Mouse (Mus musculus) stomach, embryonic 14.5 days (tissue): ENCODE results near the gene Casr. TPM values are rescaled to one million over a fixed set of nuclear protein-coding genes. Genes with fewer than 3 reads are reported as not detected.

Experiments
- ATAC-seq: fragments of 200-750 bp; cut with Nextera tagmentation; 2 replicates; pipeline ENCODE4 v1.8.0; 2017; ENCODE audit warnings: low read depth, moderate TSS enrichment; ENCODE audit not compliant: insufficient number of reproducible peaks, insufficient read depth, low FRiP score
- H3K27ac ChIP-seq: fragments of 300-500 bp; sonication (generic); 2 replicates; pipeline ENCODE4 v1.5.1; 2014; ENCODE audit warnings: mild to moderate bottlenecking, low read length, moderate library complexity, mixed read lengths
- H3K27me3 ChIP-seq: fragments of 300-500 bp; sonication (generic); 2 replicates; pipeline ENCODE4 v1.6.1; 2014; ENCODE audit warnings: low read length, control low read depth, mixed read lengths; ENCODE audit not compliant: control insufficient read depth, insufficient read depth
- H3K36me3 ChIP-seq: fragments of 300-500 bp; sonication (generic); 2 replicates; pipeline ENCODE4 v1.6.1; 2014; ENCODE audit warnings: mild to moderate bottlenecking, control low read depth, low read length, moderate library complexity, mixed read lengths; ENCODE audit not compliant: control insufficient read depth, insufficient read depth
- H3K4me1 ChIP-seq: fragments of 300-500 bp; sonication (generic); 2 replicates; pipeline ENCODE4 v1.6.1; 2014; ENCODE audit warnings: low read length, control low read depth, mixed read lengths; ENCODE audit not compliant: control insufficient read depth, insufficient read depth
- H3K4me2 ChIP-seq: fragments of 300-500 bp; sonication (generic); replicated peaks from 2 replicates; pipeline ENCODE4 v1.6.1; 2014; ENCODE audit warnings: low read depth, low read length, control low read depth
- H3K4me3 ChIP-seq: fragments of 300-500 bp; sonication (generic); 2 replicates; pipeline ENCODE4 v1.5.1; 2014; ENCODE audit warnings: low read depth, low read length, control low read depth
- H3K9ac ChIP-seq: fragments of 300-500 bp; sonication (generic); replicated peaks from 2 replicates; pipeline ENCODE4 v1.6.1; 2014; ENCODE audit warnings: low read depth, mild to moderate bottlenecking, control low read depth, low read length, moderate library complexity, mixed read lengths
- H3K9me3 ChIP-seq: fragments of 300-500 bp; sonication (generic); 2 replicates; pipeline ENCODE4 v1.6.1; 2016; ENCODE audit warnings: low read depth, low read length, control low read depth; ENCODE audit not compliant: control insufficient read depth
- WGBS: fragments of 180-500 bp; shearing (Covaris S2); extraction: QIAGEN DNeasy Blood & Tissue Kit; methylation state at CpG from one replicate; pipeline ENCODE4 v1.1.7; 2014; 5-methylcytosine and 5-hydroxymethylcytosine counted together
- polyA plus RNA-seq: library from polyadenylated mRNA; unstranded; fragments of >200 nt; fragmentation: Nextera tagmentation; extraction: Ambion mirVana; gene quantifications from 2 replicates; pipeline ENCODE4 v1.2.1, GENCODE M21; 2014

Casr gene
- polyA plus RNA-seq, 1 experiment from 2014 or later, result 0.07 TPM

- no peak overlapping the region for H3K4me2 ChIP-seq
- ATAC-seq, result no peak
- no peaks in the 10 kb centered on the region for H3K36me3 ChIP-seq
- no peak overlapping the region for H3K9ac ChIP-seq
- no peak overlapping the region for H3K4me3 ChIP-seq
- H3K9me3 ChIP-seq, result no peaks in the 10 kb centered on the region
- no peaks in the 10 kb centered on the region for H3K4me1 ChIP-seq
- 64% methylated on average over 15 of the region's 15 CpGs for whole genome bisulfite sequencing
- no peaks in the 10 kb centered on the region for H3K27me3 ChIP-seq
- H3K27ac ChIP-seq, result no peak overlapping the region
Observed at GRCm38 (mm10) chr16:36530566-36531552, 31.1 kb downstream of the Casr start.

- Histone ChIP-seq H3K9me3 (no peaks in the 10 kb centered on the region), H3K27ac (no peak overlapping the region), H3K36me3 (no peaks in the 10 kb centered on the region), H3K4me1 (no peaks in the 10 kb centered on the region), H3K4me3 (no peak overlapping the region), H3K9ac (no peak overlapping the region), H3K4me2 (no peak overlapping the region), H3K27me3 (no peaks in the 10 kb centered on the region)
- ATAC-seq, result no peak
- WGBS, result 85% methylated on average over 3 of the region's 3 CpGs
Observed at GRCm38 (mm10) chr16:36528822-36529221, 33.1 kb downstream of the Casr start.

GRCm38 (mm10) chr16:36526596-36527282 lies 35.2 kb downstream of the Casr start:
- Histone ChIP-seq H3K36me3 (no peaks in the 10 kb centered on the region), H3K27ac (no peak overlapping the region), H3K9ac (no peak overlapping the region), H3K4me2 (no peak overlapping the region), H3K27me3 (no peaks in the 10 kb centered on the region), H3K4me1 (no peaks in the 10 kb centered on the region), H3K4me3 (no peak overlapping the region), H3K9me3 (no peaks in the 10 kb centered on the region)
- 52% methylated on average over 6 of the region's 6 CpGs for WGBS
- ATAC-seq, result no peak

GRCm38 (mm10) chr16:36523095-36523494 lies 38.8 kb downstream of the Casr start:
- Histone ChIP-seq H3K27ac (no peak overlapping the region), H3K36me3 (no peaks in the 10 kb centered on the region), H3K27me3 (no peaks in the 10 kb centered on the region), H3K4me1 (no peaks in the 10 kb centered on the region), H3K4me3 (no peak overlapping the region), H3K9ac (no peak overlapping the region), H3K4me2 (no peak overlapping the region), H3K9me3 (no peaks in the 10 kb centered on the region)
- ATAC-seq, result no peak
- 75% methylated on average over 5 of the region's 5 CpGs for WGBS

GRCm38 (mm10) chr16:36516355-36516754 lies 45.6 kb downstream of the Casr start:
- no peaks in the 10 kb centered on the region for H3K9me3 ChIP-seq
- no peak overlapping the region for H3K4me2 ChIP-seq
- no peak overlapping the region for H3K4me3 ChIP-seq
- no peak overlapping the region for H3K27ac ChIP-seq
- H3K27me3 ChIP-seq, result no peaks in the 10 kb centered on the region
- no peak overlapping the region for H3K9ac ChIP-seq
- no peaks in the 10 kb centered on the region for H3K36me3 ChIP-seq
- 71% methylated on average over 2 of the region's 2 CpGs for WGBS
- no peak for ATAC-seq
- no peaks in the 10 kb centered on the region for H3K4me1 ChIP-seq

GRCm38 (mm10) chr16:36507300-36507699 lies 54.6 kb downstream of the Casr start:
- 90% methylated on average over 5 of the region's 5 CpGs for WGBS
- Histone ChIP-seq H3K4me2 (no peak overlapping the region), H3K27ac (no peak overlapping the region), H3K4me1 (no peaks in the 10 kb centered on the region), H3K9me3 (no peaks in the 10 kb centered on the region), H3K27me3 (no peaks in the 10 kb centered on the region), H3K4me3 (no peak overlapping the region), H3K9ac (no peak overlapping the region), H3K36me3 (no peaks in the 10 kb centered on the region)
- ATAC-seq, result no peak

GRCm38 (mm10) chr16:36506827-36507226 lies 55.1 kb downstream of the Casr start:
- H3K9ac ChIP-seq, result no peak overlapping the region
- H3K27ac ChIP-seq, result no peak overlapping the region
- no peaks in the 10 kb centered on the region for H3K36me3 ChIP-seq
- no peak overlapping the region for H3K4me2 ChIP-seq
- ATAC-seq, result no peak
- H3K27me3 ChIP-seq, result no peaks in the 10 kb centered on the region
- H3K4me1 ChIP-seq, result no peaks in the 10 kb centered on the region
- no peaks in the 10 kb centered on the region for H3K9me3 ChIP-seq
- no peak overlapping the region for H3K4me3 ChIP-seq

- Histone ChIP-seq H3K4me2 (no peak overlapping the region), H3K27me3 (no peaks in the 10 kb centered on the region), H3K4me3 (no peak overlapping the region), H3K9me3 (no peaks in the 10 kb centered on the region), H3K27ac (no peak overlapping the region), H3K4me1 (no peaks in the 10 kb centered on the region), H3K9ac (no peak overlapping the region), H3K36me3 (no peaks in the 10 kb centered on the region)
- no peak for ATAC-seq
- 53% methylated on average over 4 of the region's 4 CpGs for WGBS
Observed at GRCm38 (mm10) chr16:36505913-36506312, 56.0 kb downstream of the Casr start.
